Mouse (Mus musculus): ENCODE results near the gene Dop1b. TPM values are rescaled to one million over a fixed set of nuclear protein-coding genes. Genes with fewer than 3 reads are reported as not detected.

The Dop1b gene
- polyA plus RNA-seq, 1 experiment from 2014 or later = 43.7 TPM

DNA sequence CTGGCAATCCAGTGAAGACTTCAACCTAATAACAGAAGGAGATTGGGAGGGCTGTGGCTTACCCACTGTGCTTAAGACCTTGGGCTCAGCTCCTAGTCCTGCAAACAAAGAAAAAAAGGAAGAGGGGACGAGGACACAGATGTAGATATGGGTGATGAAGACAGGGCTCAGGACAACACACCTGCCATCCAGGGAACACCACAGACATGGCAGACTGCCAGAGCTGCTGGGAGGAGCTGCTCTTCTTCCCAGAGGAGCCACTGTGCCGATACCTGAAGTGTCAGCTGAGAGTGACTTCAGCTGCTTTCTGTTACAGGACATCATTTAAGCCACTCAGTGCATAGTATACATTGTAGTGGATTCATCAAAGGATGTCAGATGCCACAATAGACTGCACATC is 10.8 kb downstream of the Dop1b start:
- 0 out of 2 replicates have a peak overlapping the region, but pooled peaks have one; percentile 21 for H3K9ac ChIP-seq (replicated peaks; ENCODE audit: low read depth, low read length)
- no peak overlapping the region for H3K27ac ChIP-seq (ENCODE audit: low read depth, low read length)
- ATAC-seq (ENCODE audit: low read depth) = no peak
- WGBS = 54% methylated on average over 2 of the region's 2 CpGs
- no peak overlapping the region for H3K4me3 ChIP-seq (ENCODE audit: low read depth, low read length)
- no peaks in the 10 kb centered on the region for H3K27me3 ChIP-seq (ENCODE audit: control insufficient read depth, insufficient read depth, low read length)
- H3K4me2 ChIP-seq (ENCODE audit: low read depth, low read length) = no peak overlapping the region
- H3K4me1 ChIP-seq (ENCODE audit: control insufficient read depth, insufficient read depth, low read length) = 0 out of 2 replicates have a peak, but pooled peaks cover 4% of the 10 kb centered on the region
- H3K36me3 ChIP-seq (ENCODE audit: control insufficient read depth, insufficient read depth, low read length) = no peaks in the 10 kb centered on the region
- H3K9me3 ChIP-seq (ENCODE audit: control insufficient read depth, low read length) = no peaks in the 10 kb centered on the region

DNA sequence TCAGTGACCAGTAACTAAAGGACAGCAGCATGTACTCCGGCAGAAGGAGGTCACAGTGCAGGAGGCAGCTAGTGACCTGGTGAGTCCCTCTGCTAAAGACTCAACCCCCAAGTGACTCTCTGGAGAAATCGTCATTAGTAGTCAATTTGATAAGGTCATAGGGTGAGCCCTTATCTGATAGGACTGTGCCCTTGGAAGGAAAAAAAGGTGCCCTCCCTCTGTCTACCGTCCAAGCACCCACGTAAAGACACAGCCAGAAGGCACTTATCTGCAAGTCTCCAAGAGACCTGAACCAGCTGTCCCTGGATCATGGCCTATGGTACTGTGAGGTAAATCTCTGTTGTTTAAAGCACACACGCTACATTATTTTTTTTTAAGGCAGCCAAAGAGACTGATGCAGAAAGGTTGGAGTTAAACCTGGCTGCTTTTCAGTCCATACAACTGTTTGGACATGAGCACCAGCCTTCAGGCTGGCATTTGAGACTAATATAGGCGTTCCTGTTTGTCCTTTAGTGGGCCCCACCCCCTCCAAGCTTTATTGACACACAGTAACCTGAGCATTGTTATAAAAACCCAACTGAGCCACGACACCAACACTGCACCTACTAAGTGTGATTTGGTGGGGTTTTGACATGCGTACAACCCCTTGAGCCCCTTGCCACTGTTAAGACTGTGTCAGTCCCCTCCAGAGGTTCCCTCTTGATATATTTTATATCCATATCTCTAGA is 13.9 kb downstream of the Dop1b start:
- no peak overlapping the region for H3K27ac ChIP-seq (ENCODE audit: low read depth, low read length)
- no peak overlapping the region for H3K4me2 ChIP-seq (ENCODE audit: low read depth, low read length)
- no peak overlapping the region for H3K9ac ChIP-seq (replicated peaks; ENCODE audit: low read depth, low read length)
- H3K4me3 ChIP-seq (ENCODE audit: low read depth, low read length) = no peak overlapping the region
- no peaks in the 10 kb centered on the region; the same call in 1 of the 2 replicates for H3K36me3 ChIP-seq (ENCODE audit: control insufficient read depth, insufficient read depth, low read length)
- no peaks in the 10 kb centered on the region for H3K9me3 ChIP-seq (ENCODE audit: control insufficient read depth, low read length)
- no peaks in the 10 kb centered on the region for H3K27me3 ChIP-seq (ENCODE audit: control insufficient read depth, insufficient read depth, low read length)
- 75% methylated on average over 8 of the region's 8 CpGs for WGBS
- H3K4me1 ChIP-seq (ENCODE audit: control insufficient read depth, insufficient read depth, low read length) = 0 out of 2 replicates have a peak, but pooled peaks cover 4% of the 10 kb centered on the region
- no peak for ATAC-seq (ENCODE audit: low read depth)

DNA sequence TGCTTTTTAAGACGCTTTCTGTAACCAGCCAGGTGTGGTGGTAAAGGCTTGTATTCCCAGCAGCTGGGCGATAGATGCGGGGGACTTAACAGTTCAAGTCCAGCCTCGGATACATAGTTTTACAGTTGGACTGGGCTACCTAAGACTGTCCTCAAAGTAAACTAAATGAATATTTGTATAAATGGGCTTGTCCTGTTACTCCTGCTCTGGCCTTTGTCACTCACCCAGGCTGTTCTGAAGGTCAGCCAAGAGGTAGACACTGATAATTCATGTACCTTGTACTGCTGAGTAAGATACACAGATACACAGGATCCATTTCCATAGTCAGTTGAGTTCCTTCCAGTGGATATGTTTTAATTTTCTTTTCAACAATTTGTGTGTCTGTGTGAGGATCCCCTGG is 14.5 kb downstream of the Dop1b start:
- H3K9ac ChIP-seq (replicated peaks; ENCODE audit: low read depth, low read length) = no peak overlapping the region
- no peaks in the 10 kb centered on the region for H3K27me3 ChIP-seq (ENCODE audit: control insufficient read depth, insufficient read depth, low read length)
- no peak overlapping the region for H3K4me2 ChIP-seq (ENCODE audit: low read depth, low read length)
- H3K4me1 ChIP-seq (ENCODE audit: control insufficient read depth, insufficient read depth, low read length) = 0 out of 2 replicates have a peak, but pooled peaks cover 4% of the 10 kb centered on the region
- H3K4me3 ChIP-seq (ENCODE audit: low read depth, low read length) = no peak overlapping the region
- H3K36me3 ChIP-seq (ENCODE audit: control insufficient read depth, insufficient read depth, low read length) = no peaks in the 10 kb centered on the region; the same call in 1 of the 2 replicates
- H3K27ac ChIP-seq (ENCODE audit: low read depth, low read length) = no peak overlapping the region
- no peak for ATAC-seq (ENCODE audit: low read depth)
- H3K9me3 ChIP-seq (ENCODE audit: control insufficient read depth, low read length) = no peaks in the 10 kb centered on the region
- WGBS = 89% methylated on average over 4 of the region's 4 CpGs

DNA sequence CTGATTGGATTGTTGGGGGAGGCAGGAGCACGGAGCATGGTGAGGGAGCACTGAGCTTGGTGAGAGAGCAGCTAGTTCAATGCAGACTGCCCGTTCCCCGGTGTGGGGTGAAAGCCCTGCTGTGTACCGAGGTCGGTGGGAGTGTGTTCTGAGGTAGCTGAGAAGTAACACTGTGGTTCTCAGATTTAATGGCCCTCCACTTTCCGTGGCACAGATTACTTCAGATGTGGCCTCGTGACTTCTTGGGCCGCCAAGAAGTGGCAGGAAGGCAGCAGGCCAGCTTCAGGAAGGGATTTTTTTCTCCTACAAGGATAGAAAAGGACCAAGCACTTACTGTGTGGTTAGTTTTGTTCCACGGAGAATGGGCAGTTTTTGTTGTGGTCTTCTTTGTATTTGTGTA is 17.0 kb downstream of the Dop1b start:
- no peak overlapping the region for H3K27ac ChIP-seq (ENCODE audit: low read depth, low read length)
- H3K27me3 ChIP-seq (ENCODE audit: control insufficient read depth, insufficient read depth, low read length) = no peaks in the 10 kb centered on the region
- no peak overlapping the region for H3K4me3 ChIP-seq (ENCODE audit: low read depth, low read length)
- ATAC-seq (ENCODE audit: low read depth) = no peak
- no peaks in the 10 kb centered on the region for H3K9me3 ChIP-seq (ENCODE audit: control insufficient read depth, low read length)
- H3K4me1 ChIP-seq (ENCODE audit: control insufficient read depth, insufficient read depth, low read length) = no peaks in the 10 kb centered on the region
- no peak overlapping the region for H3K9ac ChIP-seq (replicated peaks; ENCODE audit: low read depth, low read length)
- 78% methylated on average over 9 of the region's 9 CpGs for WGBS
- no peak overlapping the region for H3K4me2 ChIP-seq (ENCODE audit: low read depth, low read length)
- H3K36me3 ChIP-seq (ENCODE audit: control insufficient read depth, insufficient read depth, low read length) = no peaks in the 10 kb centered on the region; the same call in 1 of the 2 replicates

DNA sequence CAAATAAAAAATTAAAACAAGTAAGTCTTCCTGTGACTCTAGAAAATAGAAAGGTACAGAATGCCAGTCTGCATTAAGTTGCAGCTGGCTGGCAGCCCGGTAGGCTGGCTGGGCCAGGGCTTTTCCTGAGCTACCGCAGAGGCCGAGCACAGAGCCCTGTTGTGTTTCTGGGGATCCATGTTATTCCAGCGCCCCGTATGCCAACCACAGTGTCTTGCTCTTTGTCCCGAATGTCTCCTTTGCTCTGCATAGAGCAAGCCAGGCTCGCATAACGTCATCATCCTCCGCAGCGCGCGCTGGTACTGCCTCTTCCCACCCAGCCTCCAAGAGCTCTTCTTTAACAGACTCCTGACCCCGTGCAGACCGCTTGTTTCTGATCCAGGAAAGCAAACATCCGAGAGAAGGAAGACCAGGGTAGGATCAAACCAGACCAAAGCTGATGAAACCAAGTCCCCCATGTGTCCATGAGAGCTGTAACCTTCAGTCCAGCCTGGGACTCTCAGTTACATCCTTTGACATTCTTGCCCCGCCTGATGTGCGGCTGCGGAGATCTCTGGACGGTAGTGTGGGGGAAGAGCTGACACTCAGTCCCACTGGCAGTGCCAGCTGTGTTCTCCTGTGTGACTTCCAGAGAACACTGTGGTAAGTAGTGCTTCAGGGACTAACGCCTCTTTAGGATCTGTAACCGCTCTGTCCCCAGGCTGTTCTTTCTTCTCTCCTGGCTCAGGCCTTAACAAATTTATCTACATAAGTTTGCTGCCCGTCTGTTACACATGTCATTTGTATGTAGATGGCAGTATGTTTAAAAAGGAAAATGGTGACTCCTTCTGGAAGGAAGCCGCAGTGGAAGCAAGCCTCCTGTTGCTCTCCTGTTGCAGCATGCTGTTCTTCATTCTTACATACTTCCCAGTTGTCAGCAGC is 18.4 kb downstream of the Dop1b start:
- peak; percentile 54; the same call in 1 of the 2 replicates for ATAC-seq (ENCODE audit: low read depth)
- Histone ChIP-seq H3K4me3 (ENCODE audit: low read depth, low read length) (no peak overlapping the region), H3K9me3 (ENCODE audit: control insufficient read depth, low read length) (no peaks in the 10 kb centered on the region), H3K9ac (replicated peaks; ENCODE audit: low read depth, low read length) (no peak overlapping the region), H3K36me3 (ENCODE audit: control insufficient read depth, insufficient read depth, low read length) (no peaks in the 10 kb centered on the region; the same call in 1 of the 2 replicates), H3K4me2 (ENCODE audit: low read depth, low read length) (no peak overlapping the region), H3K27me3 (ENCODE audit: control insufficient read depth, insufficient read depth, low read length) (no peaks in the 10 kb centered on the region), H3K27ac (ENCODE audit: low read depth, low read length) (no peak overlapping the region), H3K4me1 (ENCODE audit: control insufficient read depth, insufficient read depth, low read length) (no peaks in the 10 kb centered on the region)
- WGBS = 80% methylated on average over 23 of the region's 23 CpGs

DNA sequence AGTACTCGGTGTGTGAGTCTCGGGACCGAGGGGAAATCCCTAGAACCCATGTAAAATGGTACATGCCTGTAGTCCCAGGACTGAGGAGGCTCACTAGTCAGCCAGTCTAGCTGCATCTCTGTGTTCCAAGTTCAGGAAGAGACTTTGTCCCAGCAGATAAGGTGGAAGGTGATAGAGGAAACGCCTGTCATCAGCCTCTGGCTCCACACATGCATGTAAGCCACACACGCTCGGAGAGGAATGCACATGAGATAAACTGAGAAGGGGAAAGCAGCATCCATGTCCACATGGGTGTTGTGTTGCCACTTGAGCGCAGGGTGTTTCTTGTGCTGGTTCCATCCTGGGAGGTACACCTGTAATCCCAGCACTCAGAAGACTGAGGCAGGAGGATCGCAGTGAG is 19.6 kb downstream of the Dop1b start:
- Histone ChIP-seq H3K27me3 (ENCODE audit: control insufficient read depth, insufficient read depth, low read length) (no peaks in the 10 kb centered on the region), H3K4me3 (ENCODE audit: low read depth, low read length) (no peak overlapping the region), H3K4me1 (ENCODE audit: control insufficient read depth, insufficient read depth, low read length) (no peaks in the 10 kb centered on the region), H3K36me3 (ENCODE audit: control insufficient read depth, insufficient read depth, low read length) (peaks cover 4% of the 10 kb centered on the region; the same call in 1 of the 2 replicates), H3K9ac (replicated peaks; ENCODE audit: low read depth, low read length) (no peak overlapping the region), H3K4me2 (ENCODE audit: low read depth, low read length) (no peak overlapping the region), H3K9me3 (ENCODE audit: control insufficient read depth, low read length) (no peaks in the 10 kb centered on the region), H3K27ac (ENCODE audit: low read depth, low read length) (no peak overlapping the region)
- 91% methylated on average over 8 of the region's 8 CpGs for WGBS
- no peak for ATAC-seq (ENCODE audit: low read depth)

DNA sequence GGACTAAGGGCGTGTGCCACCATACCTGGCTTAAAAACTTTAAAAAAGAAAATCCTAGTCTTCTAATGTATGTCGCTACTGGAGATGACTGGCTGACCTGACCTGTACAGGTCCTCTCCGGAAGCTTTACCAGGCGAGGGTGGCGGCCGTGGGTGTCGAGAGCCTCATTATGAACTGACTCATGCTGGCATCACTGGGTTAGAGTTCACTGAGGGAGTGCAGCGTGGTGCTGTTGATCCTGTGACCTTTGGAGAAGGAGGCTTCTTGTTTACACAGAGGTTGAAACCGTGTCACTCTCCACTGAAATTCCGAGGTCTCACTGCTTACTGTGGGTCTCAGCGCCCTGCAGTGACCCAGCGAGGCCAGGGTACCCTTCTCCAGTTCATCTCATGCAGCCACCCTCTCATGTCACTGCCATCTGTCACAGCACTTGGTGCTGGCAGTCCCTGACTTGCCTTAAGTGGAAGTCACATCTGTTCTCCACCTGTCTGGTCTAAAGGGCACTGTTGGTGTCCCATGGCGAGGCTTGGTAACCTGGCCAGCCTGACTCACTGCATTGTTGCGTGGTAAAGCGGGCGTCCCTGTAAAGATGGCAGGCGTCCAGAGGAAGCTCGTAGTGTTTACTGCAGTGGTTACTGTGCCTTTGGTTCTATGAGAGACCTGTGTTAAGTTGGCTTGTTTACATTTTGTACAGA is 21.3 kb downstream of the Dop1b start:
- 78% methylated on average over 18 of the region's 18 CpGs for WGBS
- no peak overlapping the region for H3K9ac ChIP-seq (replicated peaks; ENCODE audit: low read depth, low read length)
- no peaks in the 10 kb centered on the region for H3K27me3 ChIP-seq (ENCODE audit: control insufficient read depth, insufficient read depth, low read length)
- no peak overlapping the region for H3K4me3 ChIP-seq (ENCODE audit: low read depth, low read length)
- peaks cover 4% of the 10 kb centered on the region; the same call in 1 of the 2 replicates for H3K36me3 ChIP-seq (ENCODE audit: control insufficient read depth, insufficient read depth, low read length)
- no peak overlapping the region for H3K27ac ChIP-seq (ENCODE audit: low read depth, low read length)
- no peak for ATAC-seq (ENCODE audit: low read depth)
- H3K4me2 ChIP-seq (ENCODE audit: low read depth, low read length) = no peak overlapping the region
- H3K4me1 ChIP-seq (ENCODE audit: control insufficient read depth, insufficient read depth, low read length) = no peaks in the 10 kb centered on the region
- no peaks in the 10 kb centered on the region for H3K9me3 ChIP-seq (ENCODE audit: control insufficient read depth, low read length)

DNA sequence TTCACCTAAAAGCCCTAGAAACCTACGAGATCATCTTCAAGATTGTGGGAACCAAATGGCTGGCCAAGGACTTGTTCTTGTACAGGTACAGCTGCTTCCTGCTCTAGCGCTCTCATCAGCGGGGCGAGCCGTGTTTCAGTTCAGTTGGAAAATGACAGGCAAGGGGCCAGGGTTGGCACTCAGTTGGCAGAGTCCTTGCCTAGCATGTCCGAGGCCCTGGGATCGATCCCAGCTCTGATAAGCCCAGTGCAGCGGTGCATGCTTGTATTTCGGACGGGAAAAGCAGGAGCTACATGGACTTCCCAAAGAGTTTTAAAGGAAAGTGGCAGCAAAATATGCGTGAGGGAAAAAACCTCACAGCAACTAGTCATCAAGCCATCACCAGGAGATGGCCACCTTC is 27.5 kb downstream of the Dop1b start:
- Histone ChIP-seq H3K27ac (ENCODE audit: low read depth, low read length) (no peak overlapping the region), H3K4me1 (ENCODE audit: control insufficient read depth, insufficient read depth, low read length) (no peaks in the 10 kb centered on the region), H3K36me3 (ENCODE audit: control insufficient read depth, insufficient read depth, low read length) (peaks cover 13% of the 10 kb centered on the region; the same call in 1 of the 2 replicates), H3K9ac (replicated peaks; ENCODE audit: low read depth, low read length) (no peak overlapping the region), H3K4me3 (ENCODE audit: low read depth, low read length) (no peak overlapping the region), H3K9me3 (ENCODE audit: control insufficient read depth, low read length) (no peaks in the 10 kb centered on the region), H3K4me2 (ENCODE audit: low read depth, low read length) (no peak overlapping the region), H3K27me3 (ENCODE audit: control insufficient read depth, insufficient read depth, low read length) (no peaks in the 10 kb centered on the region)
- ATAC-seq (ENCODE audit: low read depth) = no peak
- WGBS = 91% methylated on average over 11 of the region's 11 CpGs

All from neural tube, embryonic 14.5 days (tissue).